Mouse (Mus musculus): Measurements from ENCODE around the gene Gna13.

- TF ChIP-seq CTCF (IDR thresholded peaks at IDR 0.05; ENCODE audit: low read depth) (no peak), EP300 (IDR thresholded peaks at IDR 0.05; ENCODE audit: low read depth) (no peak)
Observed at GRCm38 (mm10) chr11:109360581-109361040, 2.0 kb upstream of the Gna13 start.
